Mouse (Mus musculus) kidney, embryonic 15.5 days (tissue): ENCODE measurements around the gene Daxx. TPM values are rescaled to one million over a fixed set of nuclear protein-coding genes. Genes with fewer than 3 reads are reported as not detected.

Experiments used
- microRNA-seq: library from miRNA; unstranded; fragments of <30 nt; microRNA quantifications from one replicate; pipeline ENCODE4, GENCODE M21; 2016
- polyA plus RNA-seq: library from polyadenylated mRNA; unstranded; fragments of >200 nt; fragmentation: Nextera tagmentation; extraction: Ambion mirVana; gene quantifications from 2 replicates; pipeline ENCODE4 v1.2.1, GENCODE M21; 2015

Daxx gene
- polyA plus RNA-seq, 1 experiment from 2014 or later, result 60.0 TPM

Small RNA genes lying within 50 kb of the gene (microRNA-seq; reads per million reads assigned to microRNA genes)
- not detected for gene Gm27740

Other genes starting within 250 kb of the Daxx start
- 369 and 383 TPM in 2 replicates for gene Hnrnpm, start 222.6 kb upstream of the Daxx start, polyA plus RNA-seq
- gene March2, start 190.7 kb upstream of the Daxx start, polyA plus RNA-seq, result 50.9 and 57.5 TPM in 2 replicates
- 275 and 342 TPM in 2 replicates for gene Rab11b, start 148.9 kb upstream of the Daxx start, polyA plus RNA-seq
- gene Angptl4, start 127.6 kb upstream of the Daxx start, polyA plus RNA-seq, result 21.5 and 27.9 TPM in 2 replicates
- 46.5 and 53.4 TPM in 2 replicates for gene Kank3, start 98.9 kb upstream of the Daxx start, polyA plus RNA-seq
- gene Rps28, start 84.9 kb upstream of the Daxx start, polyA plus RNA-seq, result 1,038 and 1,163 TPM in 2 replicates
- gene Ndufa7, start 84.8 kb upstream of the Daxx start, polyA plus RNA-seq, result 490 and 495 TPM in 2 replicates
- 97.9 and 102 TPM in 2 replicates for gene Cd320, start 66.3 kb upstream of the Daxx start, polyA plus RNA-seq
- gene Gm7029, start 35.6 kb upstream of the Daxx start, polyA plus RNA-seq, result not detected in 2 replicates
- gene Kifc1, start 18.8 kb upstream of the Daxx start, polyA plus RNA-seq, result 8.2 and 9.1 TPM in 2 replicates
- gene Platr17, start 4.3 kb upstream of the Daxx start, polyA plus RNA-seq, result 0.19 TPM in 1 of 2 replicates, not detected in the other
- 28.3 and 35.9 TPM in 2 replicates for gene Tapbp, start 6.5 kb downstream of the Daxx start, polyA plus RNA-seq
- 17.5 and 19.3 TPM in 2 replicates for gene Zbtb22, start 6.5 kb downstream of the Daxx start, polyA plus RNA-seq
- gene Rgl2, start 20.1 kb downstream of the Daxx start, polyA plus RNA-seq, result 30.7 and 34.5 TPM in 2 replicates
- 171 and 183 TPM in 2 replicates for gene Pfdn6, start 30.9 kb downstream of the Daxx start, polyA plus RNA-seq
- 41.8 and 44.0 TPM in 2 replicates for gene Wdr46, start 31.2 kb downstream of the Daxx start, polyA plus RNA-seq
- 5.1 and 5.6 TPM in 2 replicates for gene B3galt4, start 42.1 kb downstream of the Daxx start, polyA plus RNA-seq
- 48.0 and 53.5 TPM in 2 replicates for gene Vps52, start 46.4 kb downstream of the Daxx start, polyA plus RNA-seq
- gene Rps18, start 46.6 kb downstream of the Daxx start, polyA plus RNA-seq, result 1,731 and 1,904 TPM in 2 replicates
- gene H2-K1, start 90.9 kb downstream of the Daxx start, polyA plus RNA-seq, result 24.6 and 27.2 TPM in 2 replicates
- gene Ring1, start 115.3 kb downstream of the Daxx start, polyA plus RNA-seq, result 20.3 and 21.7 TPM in 2 replicates
- 51.7 and 52.5 TPM in 2 replicates for gene H2-Ke6, start 118.6 kb downstream of the Daxx start, polyA plus RNA-seq
- gene Slc39a7, start 122.3 kb downstream of the Daxx start, polyA plus RNA-seq, result 197 and 211 TPM in 2 replicates
- gene Rxrb, start 122.4 kb downstream of the Daxx start, polyA plus RNA-seq, result 50.5 and 53.0 TPM in 2 replicates
- gene Col11a2, start 130.0 kb downstream of the Daxx start, polyA plus RNA-seq, result 2.2 and 6.6 TPM in 2 replicates
- 0.39 and 0.64 TPM in 2 replicates for gene H2-Oa, start 182.9 kb downstream of the Daxx start, polyA plus RNA-seq
- gene H2-DMa, start 210.1 kb downstream of the Daxx start, polyA plus RNA-seq, result 14.8 and 15.9 TPM in 2 replicates
- gene Brd2, start 213.2 kb downstream of the Daxx start, polyA plus RNA-seq, result 135 and 140 TPM in 2 replicates
- 22.6 and 25.3 TPM in 2 replicates for gene H2-DMb2, start 233.9 kb downstream of the Daxx start, polyA plus RNA-seq
- 4.9 and 6.0 TPM in 2 replicates for gene H2-DMb1, start 243.7 kb downstream of the Daxx start, polyA plus RNA-seq